Mouse (Mus musculus) heart, postnatal 36 days (tissue): ENCODE data around the gene Rhag. TPM values are rescaled to one million over a fixed set of nuclear protein-coding genes. Genes with fewer than 3 reads are reported as not detected.

Source experiments
- DNase-seq, 2 experiments: peaks; one replicate each; pipeline ENCODE4 v3.0.0; 2021 to 2022
- intact Hi-C: fragments of 180-260 bp; cut with DNase I; formaldehyde crosslinking; loops from one replicate; pipeline ENCODE4 v1.15.1; 2025
- total RNA-seq, 2 experiments: library from RNA; stranded (reverse); gene quantifications; 2 replicates each; pipeline ENCODE4 v1.2.3; 2021

The Rhag gene
- total RNA-seq: under 1 TPM; 0.22 to 0.89 TPM

GRCm38 (mm10) chr17:40810934-40811333, at the start of gene Rhag:
Gene Rhag, plus strand, starts transcription at chr17:40811126.
- DNase-seq: no peak
- intact Hi-C loops: no loop called here

- DNase-seq: no peak
- intact Hi-C loops: no loop called here
Observed at GRCm38 (mm10) chr17:40763662-40764061, 47.3 kb upstream of the Rhag start.

GRCm38 (mm10) chr17:40767120-40767519, 43.8 kb upstream of the Rhag start:
- intact Hi-C loops: no loop called here
- no peak for DNase-seq

GRCm38 (mm10) chr17:40789877-40790276, 21.0 kb upstream of the Rhag start:
- intact Hi-C loops: no loop called here
- no peak for DNase-seq

- intact Hi-C loops: no loop called here
- peak in 1 of 2 experiments; percentile 2 for DNase-seq
Observed at GRCm38 (mm10) chr17:40793921-40794854, 16.7 kb upstream of the Rhag start.

GRCm38 (mm10) chr17:40802707-40803340, 8.1 kb upstream of the Rhag start:
- intact Hi-C loops: no loop called here
- DNase-seq: no peak

DNA sequence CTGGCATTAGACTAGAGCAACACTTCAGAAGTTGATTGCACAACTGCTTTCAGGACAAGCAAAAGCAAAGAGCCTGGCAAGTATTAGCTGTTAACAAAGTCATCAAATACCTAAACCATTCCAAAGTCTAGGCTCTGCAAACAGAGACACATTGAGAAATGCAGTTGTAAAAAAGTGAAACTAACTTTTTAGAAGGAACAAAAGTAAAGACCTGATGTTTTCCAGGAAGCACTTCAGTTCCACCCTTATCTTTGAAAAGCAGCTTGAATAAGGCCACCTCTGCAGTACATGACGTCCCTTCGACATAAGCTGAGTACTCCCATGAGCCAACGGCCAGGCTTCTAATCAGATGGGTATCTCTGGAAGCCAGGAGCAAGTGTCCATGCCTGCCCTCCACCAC, 4.4 kb upstream of the Rhag start:
- intact Hi-C loops: no loop called here
- no peak for DNase-seq

DNA sequence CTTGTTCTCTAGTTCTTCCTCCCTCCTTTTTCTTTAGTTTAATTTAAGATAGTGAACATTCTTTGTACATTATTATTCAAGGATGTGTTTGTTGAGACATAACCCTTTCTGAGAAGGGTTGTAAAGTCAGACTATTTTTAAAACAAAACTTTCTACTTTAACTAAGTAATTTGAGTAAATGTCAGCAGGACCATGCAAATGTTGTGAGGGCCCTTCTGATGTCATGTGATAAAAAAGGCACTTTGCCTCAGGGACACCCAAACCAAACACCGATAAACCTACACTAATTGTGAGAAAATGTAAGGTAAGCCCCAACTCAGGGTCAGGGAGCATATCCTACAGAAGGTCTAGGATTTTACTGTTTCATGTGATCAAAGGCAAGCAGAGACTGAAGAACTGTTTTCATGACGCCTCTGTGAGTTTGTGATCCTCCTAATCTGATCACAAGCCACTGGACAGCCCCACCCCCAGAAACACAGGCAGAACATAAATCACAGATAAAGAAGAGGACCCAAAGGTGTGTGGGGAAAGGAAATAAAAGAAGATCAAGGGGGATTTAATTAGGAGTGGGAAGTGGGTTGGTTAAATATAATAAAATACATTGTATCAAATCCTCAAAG, 3.9 kb upstream of the Rhag start, which contains the start of gene Crisp2:
Gene Crisp2, minus strand, starts transcription at position 51 of the 620 bp plus-strand sequence.
- DNase-seq: no peak
- intact Hi-C loops: no loop called here

- DNase-seq: no peak
- intact Hi-C loops: no loop called here
Observed at GRCm38 (mm10) chr17:40808071-40808470, 2.9 kb upstream of the Rhag start.

DNA sequence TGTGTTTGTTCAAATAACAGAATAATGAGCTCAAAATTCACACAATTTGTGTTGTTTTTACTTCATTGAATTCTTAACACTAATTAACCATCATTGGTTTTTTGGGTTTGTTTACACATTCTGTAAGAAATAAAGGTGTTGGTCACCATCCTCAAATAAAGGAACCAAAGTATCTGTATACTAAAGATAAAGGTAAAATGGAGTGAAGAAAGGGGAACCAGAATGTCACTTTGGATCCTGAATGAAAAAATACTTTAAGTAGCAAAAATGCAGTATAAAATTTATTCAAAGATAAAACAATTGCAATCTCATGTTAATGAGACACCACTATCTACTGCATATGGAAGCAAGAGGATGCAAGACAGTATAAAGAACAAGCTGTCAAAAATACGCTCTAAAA, 634 bp downstream of the Rhag start:
- intact Hi-C loops: no loop called here
- no peak for DNase-seq

DNA sequence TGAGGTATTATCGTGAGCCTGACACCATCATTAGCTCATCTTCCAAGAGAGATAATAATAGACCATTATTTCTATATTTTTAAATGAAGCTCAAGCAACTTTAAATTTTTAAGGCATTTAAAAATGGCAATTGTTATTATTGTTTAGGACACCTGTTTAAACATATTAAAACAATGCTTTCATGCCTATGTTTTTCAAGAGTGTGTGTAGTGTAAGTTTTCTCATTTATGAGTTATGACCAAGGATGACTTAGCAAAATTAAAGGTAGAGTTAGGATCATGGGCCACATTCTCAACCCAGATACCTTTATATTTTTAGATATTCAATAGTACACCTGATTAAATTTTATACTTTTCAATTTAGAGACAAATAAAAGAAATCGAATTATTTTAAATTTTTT, 1.3 kb downstream of the Rhag start:
- DNase-seq: no peak
- intact Hi-C loops: no loop called here

GRCm38 (mm10) chr17:40817340-40817943, 6.5 kb downstream of the Rhag start:
- no peak for DNase-seq
- intact Hi-C loops: no loop called here

GRCm38 (mm10) chr17:40821477-40821876, 10.6 kb downstream of the Rhag start:
- no peak for DNase-seq
- intact Hi-C loops: loop anchor here (10.0 kb wide), 1 partner anchor 1783 kb away; no protein-coding TSS in a partner anchor

DNA sequence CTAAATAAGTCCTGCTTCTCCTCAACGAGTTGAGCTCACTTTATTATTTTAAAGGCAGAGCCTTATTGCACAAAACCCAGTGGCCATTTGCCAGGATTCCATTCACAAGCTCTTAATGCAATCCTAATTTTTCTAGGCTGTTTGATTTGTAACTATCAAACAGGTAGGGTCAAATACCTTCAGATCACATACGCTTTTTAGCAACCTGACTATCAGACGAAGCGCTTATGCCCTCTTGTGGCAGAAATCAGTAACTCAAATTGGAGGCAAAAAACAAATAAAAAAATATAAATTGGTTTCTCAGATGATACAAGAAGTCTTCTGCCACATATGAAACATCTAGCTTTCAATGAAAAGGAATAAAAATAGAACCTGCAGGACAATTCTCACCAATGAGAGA, 12.9 kb downstream of the Rhag start:
- no peak for DNase-seq
- intact Hi-C loops: loop anchor here (2.0 to 10.0 kb wide), 2 partner anchors 73 to 1781 kb away; no protein-coding TSS in a partner anchor

DNA sequence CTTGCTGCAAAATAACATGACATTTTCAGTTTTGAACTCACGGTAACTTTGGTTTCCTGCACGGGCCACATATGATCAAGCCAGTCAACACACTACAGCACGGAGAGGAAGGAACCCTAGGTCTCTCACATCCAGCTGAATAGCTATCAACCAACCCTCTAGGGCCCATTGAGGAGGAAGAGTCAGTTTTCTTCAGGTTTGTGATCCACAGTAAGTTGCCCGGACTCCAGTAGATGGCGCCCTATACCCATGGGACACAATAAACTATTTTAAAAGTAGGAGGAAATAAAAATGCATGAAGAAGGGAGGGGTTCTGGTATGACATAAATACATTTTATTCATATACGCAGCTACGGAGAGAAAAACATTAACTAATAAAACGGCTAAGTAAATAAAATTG, 13.6 kb downstream of the Rhag start:
- intact Hi-C loops: loop anchor here (2.0 to 10.0 kb wide), 2 partner anchors 72 to 1780 kb away; no protein-coding TSS in a partner anchor
- peak; percentile 11 to 42 for DNase-seq

GRCm38 (mm10) chr17:40831870-40832269, 20.9 kb downstream of the Rhag start:
- intact Hi-C loops: no loop called here
- no peak for DNase-seq

GRCm38 (mm10) chr17:40837308-40837707, 26.4 kb downstream of the Rhag start:
- intact Hi-C loops: loop anchor here (1.0 kb wide), 1 partner anchor 60 kb away; no protein-coding TSS in a partner anchor
- no peak for DNase-seq

GRCm38 (mm10) chr17:40855065-40855464, 44.1 kb downstream of the Rhag start:
- intact Hi-C loops: no loop called here
- DNase-seq: no peak

- intact Hi-C loops: no loop called here
Observed at GRCm38 (mm10) chr17:40868952-40869747, 58.2 kb downstream of the Rhag start.

DNA sequence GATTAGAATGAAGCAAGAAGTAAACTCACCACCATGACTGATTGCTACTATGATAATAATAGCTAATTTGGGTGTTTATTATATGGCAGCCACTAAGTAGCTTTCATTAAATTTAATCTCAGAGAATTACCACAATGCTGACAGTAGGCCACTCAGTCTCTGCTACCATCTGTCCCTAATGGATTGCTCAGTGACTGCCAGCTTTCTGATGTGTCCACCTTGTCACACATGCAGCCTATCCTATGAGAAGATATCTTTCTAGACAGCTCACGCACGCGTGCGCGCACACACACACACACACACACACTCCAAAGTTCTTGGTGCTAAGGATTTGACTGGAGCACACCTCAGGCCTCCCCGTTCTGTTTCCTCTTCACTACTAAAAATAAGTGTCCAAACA, 61.7 kb downstream of the Rhag start:
- intact Hi-C loops: no loop called here
- DNase-seq: no peak

More at GRCm38 (mm10) chr17:40868952-40869747, 58.2 kb downstream of the Rhag start:
- no peak for DNase-seq
